Mouse (Mus musculus): ENCODE results near the gene Slc29a2.
"Not testable (repeated sequence)": the region's sequence is repeated elsewhere in the genome, so short reads cannot be mapped to it uniquely, and the experiment has no call there.

The Slc29a2 gene

DNA sequence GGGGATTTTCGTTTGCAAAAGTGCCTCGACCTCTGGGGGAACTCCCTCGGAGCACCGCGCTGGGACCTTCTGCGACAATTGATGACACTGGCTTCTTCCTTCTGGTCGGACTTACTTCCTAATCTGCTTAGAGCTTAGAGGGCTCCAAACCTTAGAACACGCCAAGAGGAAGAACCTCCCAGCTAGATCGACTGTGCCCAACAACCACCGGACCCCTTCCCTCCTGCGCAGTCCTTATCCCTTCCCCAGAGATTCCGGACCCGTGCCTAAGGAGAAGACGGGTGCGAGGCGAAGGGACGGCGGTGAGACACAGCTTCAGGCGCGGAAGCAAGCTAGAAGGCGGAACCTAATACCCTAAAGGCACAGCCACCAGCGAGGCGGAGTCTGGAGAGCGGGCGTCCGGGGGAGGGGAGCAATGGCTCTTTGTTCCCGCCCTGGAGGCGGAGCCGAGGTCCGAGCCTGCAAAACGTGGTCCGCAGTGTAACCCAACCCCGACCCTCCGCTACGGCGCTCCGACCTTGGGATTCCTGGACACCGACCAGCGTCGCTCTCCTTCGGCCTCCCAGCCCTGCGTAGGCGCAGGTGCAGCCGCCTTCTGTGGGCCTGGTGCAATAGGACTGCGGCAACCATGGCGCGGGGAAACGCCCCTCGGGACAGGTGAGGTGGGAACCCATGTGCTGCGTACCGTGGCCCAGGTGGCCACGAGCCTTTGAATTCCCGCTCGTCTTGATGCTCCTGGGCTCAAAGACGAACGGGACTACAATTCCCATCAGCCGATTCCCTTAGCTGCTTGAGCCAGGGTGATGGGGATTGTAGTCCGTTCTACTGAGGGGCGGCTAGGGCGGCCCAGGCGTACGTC lies at the start of gene Slc29a2:
Slc29a2 (plus strand) TSS at position 240 of the 859 bp plus-strand sequence.
- DNase-seq = peak; percentile 83

DNA sequence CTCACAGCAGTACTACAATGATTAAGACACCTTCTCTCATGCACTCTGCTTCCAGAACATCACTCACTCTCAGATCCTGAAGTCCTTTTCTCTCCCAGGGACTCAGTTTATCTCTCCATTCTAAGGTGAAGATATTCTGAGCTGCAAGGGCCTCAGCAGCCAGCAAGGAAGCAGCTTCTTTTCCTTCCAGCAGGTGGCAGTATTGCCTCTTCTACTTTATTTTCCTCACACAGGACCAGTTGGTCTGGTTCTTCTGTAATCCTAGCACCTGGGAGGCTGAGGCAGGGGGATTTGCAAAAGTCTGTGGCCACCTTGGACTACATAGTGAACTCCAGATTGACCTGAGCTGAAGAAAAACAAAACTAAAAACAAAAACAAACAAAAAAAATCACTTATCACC lies 41.9 kb upstream of the Slc29a2 start:
- no peak for DNase-seq

DNA sequence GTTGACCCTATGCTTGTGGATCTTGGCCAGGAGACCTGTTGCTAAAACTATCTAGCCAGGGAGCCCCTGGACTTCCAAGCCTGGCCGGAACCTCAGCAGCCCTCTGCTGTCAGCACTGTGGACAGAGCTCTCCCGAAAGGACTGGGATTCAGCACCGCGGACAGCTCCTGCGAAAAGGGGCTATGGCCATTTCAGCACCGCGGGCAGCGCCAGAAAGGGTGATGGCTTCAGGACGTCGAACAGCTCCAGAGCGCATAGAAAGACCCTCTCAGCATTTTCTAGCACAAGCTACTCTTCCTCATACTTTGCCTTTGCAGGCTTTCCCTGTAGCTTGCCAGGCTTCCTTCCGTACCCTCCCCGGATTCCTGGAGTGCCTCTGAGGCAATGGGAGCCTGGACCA lies 34.6 kb upstream of the Slc29a2 start:
- peak; percentile 81 for DNase-seq

DNA sequence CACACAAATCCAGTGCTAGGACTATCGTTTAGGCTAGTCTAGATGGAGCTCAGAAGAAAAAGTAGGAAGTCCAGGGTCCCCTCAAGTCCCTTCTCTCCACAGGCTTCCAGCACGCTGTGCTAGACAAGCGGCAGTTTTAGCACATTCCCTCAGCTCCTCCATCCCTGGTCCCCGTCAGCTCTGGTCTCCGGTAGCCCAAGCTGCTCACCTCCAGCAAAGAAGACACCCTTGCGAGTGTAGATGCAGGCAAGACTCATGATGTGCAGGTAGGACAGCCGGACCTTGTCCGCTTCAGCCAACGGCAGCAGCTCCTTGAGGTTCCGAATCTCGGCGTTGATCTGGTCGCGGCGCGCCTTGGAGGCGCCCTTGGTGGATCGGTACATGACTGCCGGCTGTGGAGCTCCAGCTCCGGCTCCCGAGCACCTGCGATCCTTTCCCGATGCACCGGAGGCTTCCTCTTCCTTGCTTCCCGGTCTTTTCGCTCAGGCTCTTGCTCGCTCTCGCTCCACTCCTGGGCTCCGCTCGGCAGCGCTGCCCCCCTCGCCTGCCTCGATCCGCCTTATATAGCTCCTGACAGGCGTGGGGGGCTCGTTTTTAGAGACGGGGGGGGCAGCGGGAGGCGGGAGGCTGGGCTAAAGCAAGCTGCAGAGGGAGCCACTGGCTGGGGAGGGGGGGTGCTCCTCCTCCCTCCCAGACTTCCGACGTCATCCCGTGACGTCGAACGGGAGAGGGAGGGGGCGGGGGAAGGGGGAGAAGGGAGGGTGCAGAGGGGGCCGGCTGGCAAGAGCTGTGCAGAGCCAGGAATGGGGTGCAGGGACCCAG lies 34.0 kb upstream of the Slc29a2 start:
- peak; percentile 81 for DNase-seq

DNA sequence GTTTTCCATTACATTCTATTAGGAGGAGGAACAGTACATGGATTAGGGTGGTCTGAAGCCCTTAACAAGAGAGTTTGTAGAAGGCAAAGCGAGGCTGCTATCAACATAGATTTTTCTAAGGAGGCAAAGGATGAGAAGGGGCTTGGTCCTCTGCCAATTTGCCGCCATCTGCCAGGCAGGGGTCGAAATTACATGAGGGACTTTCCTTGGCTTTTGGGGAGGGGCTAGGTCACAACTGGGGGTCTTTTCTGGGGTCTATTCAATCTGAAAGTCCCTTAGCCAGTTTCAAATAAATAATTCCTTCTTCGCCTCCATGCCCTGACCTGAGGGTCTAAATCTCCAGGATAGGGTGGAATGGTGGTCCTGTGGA lies 33.4 kb upstream of the Slc29a2 start, which contains the start of gene Npas4:
Npas4 (minus strand) TSS at position 61 of the 370 bp plus-strand sequence.
- no peak for DNase-seq

DNA sequence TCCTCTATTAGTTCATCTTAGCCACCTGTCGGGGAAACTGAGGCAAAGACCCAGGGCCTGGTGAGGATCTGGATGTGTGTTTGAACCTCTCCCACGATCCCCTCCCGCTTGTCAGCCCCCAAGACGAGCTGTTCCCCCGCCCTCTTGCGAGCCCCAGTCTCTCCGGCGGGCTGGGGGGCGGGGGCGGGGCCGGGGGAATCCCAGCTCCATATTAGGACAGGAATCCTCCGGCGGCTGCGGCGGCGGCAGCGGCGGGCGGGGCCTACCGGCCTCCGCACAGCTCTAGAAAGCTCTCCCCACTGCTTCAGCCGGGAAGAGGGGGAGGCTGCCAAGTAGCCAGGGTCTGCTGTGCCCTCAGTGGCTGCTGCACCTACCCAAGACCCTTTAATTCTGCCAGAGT lies 32.9 kb upstream of the Slc29a2 start:
- peak; percentile 60 for DNase-seq

DNA sequence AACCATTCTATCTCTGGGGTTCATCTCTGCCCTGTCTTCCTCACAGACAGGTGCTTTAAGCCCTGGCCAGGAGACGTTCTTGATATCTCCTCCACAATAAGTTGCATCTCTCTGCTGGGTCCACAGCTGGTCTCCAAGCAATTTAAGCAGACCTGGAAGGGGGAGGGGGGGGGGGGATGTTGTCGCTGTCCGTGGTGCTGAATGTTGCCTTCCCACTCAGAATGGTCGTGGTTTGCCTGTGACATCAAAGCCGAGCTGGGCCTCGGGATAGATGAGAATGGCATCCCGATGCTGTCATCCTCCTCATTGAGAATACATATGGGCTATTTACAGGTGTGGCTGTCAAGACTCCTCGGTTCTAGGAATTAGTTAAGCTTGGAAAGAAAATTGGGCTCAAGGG lies 31.3 kb upstream of the Slc29a2 start:
- DNase-seq = no peak

DNA sequence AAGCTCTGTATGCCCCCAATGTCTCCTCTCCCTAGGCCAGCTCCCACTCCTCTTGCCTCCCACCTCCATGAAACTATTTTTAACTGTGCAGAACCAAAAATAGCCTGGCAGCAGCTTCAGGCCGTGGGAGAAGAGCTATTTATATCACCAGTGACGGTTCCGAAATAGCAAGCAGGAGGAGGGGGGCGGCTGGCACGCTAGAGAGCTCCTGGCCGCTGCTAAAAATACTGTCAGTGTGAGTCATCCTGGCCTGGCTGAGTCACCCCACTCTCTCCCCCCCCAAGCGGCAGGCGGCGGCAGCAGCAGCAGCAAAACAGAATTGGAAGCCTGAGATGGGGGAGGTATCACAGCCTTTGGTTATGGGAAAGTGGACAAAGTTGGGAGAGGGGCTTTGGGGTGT lies 30.8 kb upstream of the Slc29a2 start:
- DNase-seq = peak; percentile 81

DNA sequence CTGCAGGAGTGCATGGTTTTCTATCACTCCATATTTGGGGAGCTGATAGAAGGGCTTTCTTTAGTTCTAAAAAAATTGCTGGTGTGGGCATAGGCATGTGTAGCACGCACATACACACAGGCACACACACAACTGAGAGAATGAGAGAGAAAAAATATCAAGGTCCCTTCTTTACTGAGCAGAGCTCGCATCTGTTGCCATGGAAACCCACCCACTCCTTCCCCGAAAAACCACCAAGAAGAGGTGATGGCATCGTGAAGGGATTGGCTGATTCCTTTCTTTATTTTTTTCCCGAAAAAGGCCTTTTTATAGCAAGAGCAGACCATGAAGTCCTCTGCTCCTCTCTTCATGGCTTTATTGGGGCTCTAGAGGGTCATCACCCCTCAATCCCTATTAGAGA lies 29.6 kb upstream of the Slc29a2 start:
- DNase-seq = peak; percentile 81

DNA sequence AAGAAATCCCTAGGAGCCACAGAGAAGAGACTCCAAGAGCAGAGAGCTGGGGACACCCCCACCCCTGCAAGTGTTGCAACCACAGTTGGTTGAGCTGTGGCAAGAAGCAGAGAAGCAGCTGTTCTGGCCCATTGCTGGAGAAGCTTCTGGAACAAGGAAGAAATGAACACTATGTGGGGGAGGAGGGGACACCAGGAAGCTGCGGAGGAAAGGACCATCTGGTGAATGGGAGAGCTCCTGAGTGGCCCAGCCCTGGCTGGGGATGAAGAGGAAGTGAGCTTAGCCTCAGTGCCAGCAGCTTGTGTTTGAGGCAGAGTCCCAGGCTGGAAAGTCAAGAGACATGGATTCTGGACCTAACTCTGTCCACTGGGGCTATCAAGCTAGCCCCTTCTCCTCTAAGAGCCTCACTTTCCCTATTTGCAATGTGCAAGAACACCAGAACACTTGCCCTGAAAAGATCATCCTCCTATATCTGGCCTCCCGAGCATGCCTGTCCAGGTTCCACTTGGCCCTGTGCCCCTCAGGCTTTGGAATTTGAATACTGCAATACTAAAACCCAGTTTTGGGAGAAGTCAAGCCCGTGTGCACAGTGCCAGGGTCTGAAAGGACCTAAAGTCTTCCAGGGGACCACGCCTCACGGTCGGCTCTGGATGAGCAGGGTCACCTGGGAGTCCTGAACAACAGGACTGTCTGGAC lies 24.1 kb upstream of the Slc29a2 start:
- no peak for DNase-seq

DNA sequence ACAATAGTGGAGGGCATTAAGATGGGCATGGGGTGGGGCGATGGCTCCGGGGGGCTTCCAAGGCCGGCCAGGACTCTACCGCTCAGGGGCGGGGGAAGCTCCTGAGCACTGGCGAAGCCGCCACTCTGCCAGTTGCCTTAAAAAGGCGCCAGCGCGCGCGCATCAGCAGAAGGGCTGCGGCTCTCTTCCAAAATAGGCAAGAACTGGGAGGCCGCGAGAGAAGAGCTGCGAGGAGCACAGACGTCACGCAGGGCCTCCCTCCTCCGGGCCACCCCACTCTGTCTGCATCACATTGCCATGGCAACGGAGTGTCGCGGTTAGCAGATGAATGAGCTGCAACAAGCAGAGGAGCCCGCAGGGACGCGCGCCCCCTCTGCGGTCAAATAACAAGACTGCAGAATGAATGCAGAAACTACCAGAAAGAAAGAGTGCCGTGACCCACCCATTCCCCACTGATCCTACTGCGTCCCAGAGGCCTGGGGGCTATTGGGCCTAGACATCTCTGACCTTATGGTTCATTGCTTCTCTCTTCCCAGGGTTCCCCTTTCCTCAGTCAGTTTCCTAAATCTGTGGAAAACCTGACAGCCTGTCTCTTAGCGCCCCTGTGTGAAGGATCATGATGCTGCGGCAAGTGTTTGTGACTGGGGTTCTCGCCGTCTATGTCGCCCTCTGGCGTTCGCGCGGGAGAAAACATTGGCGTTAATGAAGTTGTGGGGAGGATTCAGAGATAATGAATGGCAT lies 21.8 kb upstream of the Slc29a2 start:
- peak; percentile 89 for DNase-seq

DNA sequence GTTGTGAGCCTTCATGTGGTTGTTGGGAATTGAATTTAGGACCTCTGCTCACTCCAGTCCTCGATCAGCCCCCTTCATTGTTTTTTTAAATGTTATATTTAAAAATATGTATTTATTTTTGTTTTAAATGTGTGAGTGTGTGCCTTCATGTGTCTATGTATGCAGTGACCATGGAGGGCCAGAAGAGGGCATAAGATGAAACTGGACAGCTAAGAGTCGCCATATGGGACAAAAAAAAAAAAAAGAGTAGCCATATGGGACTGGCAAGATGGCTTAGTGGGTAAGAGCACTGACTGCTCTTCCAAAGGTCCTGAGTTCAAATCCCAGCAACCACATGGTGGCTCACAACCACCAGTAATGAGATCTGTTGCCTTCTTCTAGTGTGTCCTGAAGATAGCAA lies 20.0 kb upstream of the Slc29a2 start:
- DNase-seq = not testable (repeated sequence)

DNA sequence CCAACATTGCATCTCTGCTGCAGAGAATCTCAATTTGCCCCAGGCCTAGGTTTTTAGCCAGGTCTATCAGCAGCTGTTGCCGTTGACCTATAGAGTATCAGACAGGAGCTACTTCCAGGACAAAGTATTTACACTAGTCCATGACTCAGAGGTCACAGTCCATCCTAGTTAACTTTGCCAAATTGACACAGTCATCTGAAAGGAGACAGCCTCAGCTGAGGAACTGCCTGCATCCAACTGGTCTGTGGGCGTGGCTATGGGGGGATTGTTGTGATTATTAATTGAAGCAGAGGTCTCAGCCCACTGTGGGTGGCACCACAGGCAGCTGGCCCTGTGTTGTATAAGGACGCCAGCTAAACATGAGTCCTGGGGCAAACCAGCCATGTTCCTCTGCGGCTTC lies 18.7 kb upstream of the Slc29a2 start:
- no peak for DNase-seq

DNA sequence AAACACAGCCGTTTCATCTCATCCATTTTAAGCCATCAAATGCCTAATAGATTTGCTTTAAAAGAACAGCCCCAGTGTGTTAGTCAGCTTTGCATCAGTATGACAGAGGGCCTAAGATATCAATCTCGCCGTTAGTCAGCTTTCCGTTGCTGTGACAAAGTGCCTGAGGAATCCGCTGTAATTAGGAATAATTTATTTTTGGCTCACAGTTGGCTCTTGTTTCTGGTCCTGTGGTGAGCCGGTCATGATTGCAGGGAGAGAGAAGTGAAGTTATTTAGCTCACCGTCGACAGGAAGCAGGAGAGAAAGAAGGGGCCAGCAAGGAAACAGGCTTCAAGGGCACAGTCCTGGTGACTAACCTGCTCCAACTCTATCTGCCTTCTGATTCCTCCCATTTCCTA lies 10.5 kb upstream of the Slc29a2 start:
- DNase-seq = no peak

DNA sequence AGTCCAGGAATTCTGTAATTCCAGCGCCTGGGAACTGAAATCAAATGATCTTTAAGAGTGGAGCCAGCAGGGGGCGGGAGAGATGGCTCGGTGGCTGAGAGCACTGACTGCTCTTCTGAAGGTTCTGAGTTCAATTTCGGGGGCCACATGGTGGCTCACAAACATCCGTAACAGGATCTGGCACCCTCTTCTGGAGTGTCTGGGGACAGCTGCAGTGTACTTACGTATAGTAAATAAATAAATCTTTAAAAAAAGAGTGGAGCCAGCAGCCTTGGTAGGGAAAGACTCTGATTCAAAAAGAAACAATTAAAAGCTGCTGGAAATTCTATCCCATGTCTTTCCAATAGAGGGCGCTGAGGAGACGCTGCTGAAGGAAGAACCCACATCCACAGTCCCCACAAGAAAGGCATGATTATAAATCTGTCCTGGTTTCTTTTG lies 8.7 kb upstream of the Slc29a2 start:
- peak; percentile 47 for DNase-seq

DNA sequence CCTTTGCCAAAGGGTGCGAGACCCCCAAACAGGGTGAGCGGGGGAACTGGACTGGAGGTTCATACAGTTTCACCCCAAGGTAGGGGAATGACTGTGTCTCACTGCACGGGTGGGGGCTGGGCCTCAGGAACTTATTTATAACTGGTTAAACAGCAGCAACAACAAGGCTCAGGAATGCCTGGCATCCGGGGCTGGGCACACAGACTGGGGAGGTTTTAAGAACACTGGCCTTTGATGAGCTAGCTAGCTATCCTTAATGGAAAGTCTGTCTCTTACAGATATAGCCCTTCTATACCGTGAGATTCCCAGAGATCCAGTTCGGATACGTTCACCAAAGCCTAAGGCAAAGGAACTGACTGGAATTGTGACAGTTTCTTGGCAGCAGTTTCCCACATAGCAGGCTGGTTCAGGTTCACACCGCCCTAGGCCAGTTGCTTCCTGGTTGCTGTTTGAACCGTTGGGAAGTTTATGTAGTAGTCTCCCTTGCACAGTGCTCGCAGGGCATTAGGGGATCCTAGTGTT lies 7.4 kb upstream of the Slc29a2 start:
- no peak for DNase-seq

DNA sequence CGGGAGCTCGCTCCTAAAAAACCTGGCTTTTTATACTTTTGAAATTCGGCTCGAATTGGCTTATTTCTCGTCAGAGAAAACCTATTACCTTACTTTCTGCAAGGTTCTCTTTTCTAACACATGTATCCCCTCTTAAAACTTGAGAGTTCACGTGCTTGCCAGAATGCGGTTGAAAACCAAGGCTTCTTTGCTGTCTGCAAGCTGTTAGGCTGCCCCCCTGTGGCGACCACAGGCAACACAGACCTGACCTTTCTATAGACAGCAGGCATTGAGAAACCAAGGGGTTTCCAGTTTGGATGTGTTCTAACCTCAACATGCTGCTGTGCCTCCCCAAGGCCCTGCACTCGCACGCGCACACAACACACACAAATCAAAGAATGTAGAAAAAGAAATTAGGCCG lies 6.9 kb upstream of the Slc29a2 start:
- peak; percentile 72 for DNase-seq

DNA sequence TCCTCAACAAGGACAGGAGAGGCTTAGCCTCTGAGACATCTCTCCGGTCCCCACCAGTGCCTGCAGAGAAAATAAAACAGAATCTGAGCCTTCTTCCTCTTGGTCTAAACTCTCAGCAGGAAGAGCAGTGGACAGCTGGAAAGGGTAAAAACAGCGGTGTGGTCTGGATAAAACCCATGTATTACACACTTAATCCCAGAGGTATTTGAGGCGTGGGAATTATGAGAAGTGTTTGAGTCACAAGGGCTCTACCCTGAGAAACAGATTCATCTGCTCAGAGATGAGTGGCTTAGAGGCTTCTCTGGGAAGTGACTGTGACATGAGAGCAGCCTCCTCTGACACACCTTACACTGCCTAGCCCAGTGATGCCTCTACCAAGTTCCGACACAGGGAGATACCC lies 6.0 kb upstream of the Slc29a2 start:
- no peak for DNase-seq

DNA sequence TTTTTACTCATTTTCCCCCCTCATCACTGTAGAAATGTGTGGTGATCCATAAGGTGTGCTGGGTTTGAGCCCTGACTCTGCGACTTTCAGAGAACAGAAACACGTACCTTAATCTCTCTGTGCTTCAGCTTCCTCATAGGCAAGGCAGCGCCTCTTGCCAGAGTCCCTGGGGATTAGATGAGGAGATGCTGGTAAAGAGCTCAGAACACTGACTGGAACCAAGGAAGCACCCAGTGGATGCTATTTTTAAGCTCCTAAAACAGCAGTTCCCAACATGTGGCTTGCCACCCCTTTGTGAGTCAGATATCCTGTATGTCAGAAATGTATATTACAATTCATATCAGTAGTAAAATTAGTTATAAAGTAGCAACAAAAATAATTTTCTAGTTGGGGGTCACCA lies 5.5 kb upstream of the Slc29a2 start:
- no peak for DNase-seq

DNA sequence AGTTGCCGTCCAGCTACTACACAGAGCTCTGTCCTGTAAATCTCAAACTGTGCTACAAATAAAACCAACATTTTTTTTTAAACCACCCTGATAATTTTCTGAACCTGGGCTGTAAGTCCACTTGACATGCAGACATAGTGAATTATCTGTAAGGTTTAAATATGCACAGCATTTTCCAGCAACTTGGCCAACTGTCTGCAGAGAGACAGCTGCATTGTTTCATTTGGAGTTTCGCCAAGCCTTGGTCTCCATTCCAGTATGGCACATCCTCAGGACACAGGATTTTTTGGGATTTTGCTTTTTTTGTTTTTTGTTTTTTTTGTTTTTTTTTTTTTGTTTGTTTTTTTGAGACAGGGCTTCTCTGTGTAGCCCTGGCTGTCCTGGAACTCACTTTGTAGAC lies 2.2 kb upstream of the Slc29a2 start:
- no peak for DNase-seq

DNA sequence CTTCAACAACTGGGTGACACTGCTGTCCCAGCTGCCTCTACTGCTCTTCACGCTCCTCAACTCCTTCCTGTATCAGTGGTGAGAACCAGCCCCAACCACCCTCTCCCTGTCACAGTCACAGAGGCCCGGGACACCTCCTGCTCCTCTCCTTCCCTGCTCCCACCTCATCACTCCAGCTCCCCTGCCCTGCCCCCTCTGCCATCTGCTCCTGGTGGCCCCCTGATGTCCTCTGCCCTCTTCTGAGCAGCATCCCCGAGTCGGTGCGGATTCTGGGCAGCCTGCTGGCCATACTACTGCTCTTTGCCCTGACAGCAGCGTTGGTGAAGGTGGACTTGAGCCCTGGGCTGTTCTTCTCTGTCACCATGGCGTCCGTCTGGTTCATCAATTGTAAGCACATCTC lies 2.5 kb downstream of the Slc29a2 start:
- no peak for DNase-seq

DNA sequence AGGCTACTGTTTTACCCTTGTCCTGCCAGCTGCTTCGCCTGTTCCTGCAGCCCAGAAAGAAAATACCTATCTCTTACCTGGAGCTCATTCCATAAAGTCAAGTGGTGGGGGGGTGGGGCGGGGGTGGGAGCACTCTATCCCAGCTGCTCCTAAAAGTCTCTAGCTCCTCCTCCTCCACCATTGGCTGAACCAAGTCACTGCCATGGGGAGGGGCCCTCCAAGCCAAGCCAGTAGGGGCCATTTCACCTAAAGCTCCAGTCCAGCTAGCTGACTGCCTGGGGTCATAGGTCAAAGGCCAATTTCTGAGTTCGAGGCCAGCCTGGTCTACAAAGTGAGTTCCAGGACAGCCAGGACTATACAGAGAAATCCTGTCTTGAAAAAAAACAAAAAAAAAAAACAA lies 9.0 kb downstream of the Slc29a2 start:
- DNase-seq = no peak

All from right cerebral cortex, postnatal 14 days (tissue).